Mouse (Mus musculus) urinary bladder, adult 18-20 months (tissue): ENCODE results near the gene A2ml1.

Experiments
- DNase-seq, 2 experiments: peaks; one replicate each; pipeline ENCODE4 v3.0.0; 2022; ENCODE audit warnings: low spot score in 2 of 2, mixed read lengths in 2 of 2

The A2ml1 gene

DNA sequence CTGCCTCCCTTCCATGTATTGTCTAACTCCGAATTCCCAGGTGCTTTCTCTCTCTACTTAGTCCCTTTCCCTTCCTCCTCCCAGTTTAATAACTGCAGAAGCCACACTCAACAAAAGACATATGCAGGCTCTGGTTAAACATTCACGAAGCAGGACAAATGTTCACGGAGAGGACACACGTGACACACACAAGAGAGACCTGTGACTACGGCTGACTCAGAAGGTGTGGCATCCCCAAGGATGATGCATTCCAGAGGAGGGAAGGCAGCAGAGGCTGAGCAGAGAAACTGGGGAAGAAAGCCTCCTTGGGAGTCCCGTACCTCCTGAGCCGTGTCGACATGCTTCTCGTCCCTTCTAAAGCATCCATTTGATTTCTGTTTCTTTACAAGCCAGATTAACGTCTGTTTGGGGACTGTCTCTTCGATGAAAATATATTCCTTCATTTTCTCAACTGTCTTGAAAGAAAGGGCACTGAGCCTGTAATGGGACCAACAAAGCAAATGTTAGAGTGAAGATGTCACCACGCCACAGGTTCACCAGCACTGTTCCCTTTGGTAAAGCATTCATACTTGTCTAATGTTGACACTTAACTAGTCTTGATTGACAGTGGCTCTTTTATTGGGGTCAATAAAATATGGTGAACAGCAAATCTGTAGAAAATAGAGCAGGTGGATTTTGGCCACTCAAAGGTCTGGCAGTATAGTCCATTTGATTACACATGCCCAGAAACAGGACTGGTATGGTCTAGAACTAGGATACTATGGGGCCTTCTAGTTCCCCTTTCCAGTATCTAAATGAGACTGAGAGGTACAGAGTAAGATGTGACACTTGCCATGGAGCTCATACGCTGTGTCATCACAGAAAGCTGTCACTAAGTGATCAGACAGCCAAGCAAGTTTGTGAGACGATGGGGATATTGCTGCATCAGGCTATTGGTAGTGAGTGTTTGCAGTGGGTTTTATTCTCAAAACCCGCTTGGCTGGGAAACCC lies 31.6 kb downstream of the A2ml1 start:
- DNase-seq, result no peak

DNA sequence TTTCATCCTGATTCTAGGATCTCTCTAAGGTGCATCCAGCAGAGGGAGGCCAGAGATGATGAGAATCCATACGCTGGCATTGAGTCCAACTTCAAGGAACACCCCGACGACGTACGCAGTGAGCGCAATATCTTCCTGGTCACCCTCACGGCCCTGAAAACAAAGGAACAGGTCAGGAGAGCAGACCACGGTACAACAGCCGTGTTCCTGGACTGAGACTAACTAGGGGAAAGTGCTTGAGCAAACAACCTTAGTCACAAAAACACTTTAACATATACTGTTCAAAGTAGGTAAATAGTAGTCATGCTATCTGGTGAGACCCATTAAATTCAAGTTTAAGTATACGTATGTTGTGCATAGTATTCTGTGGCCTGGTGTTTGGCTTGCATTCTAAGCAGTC lies 32.9 kb downstream of the A2ml1 start:
- DNase-seq, result no peak

DNA sequence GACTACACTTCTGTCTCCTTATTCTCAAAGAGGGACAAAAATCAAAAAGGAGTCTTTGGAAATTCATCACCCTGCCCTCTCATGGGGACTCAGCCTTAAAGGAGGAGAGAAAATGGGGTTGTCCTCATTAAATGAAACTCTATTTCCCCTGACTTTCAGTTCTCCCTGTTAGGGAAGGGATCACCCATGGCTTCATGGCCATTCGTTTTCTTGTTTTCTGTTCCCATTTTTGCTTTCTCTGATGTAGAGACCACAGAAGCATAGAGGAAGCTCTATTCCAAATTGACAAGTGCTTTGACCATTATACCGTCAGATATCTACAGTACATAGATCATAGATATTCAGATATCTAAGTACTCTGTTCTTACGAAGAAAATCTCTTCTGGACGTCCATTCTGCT lies 36.0 kb downstream of the A2ml1 start:
- no peak for DNase-seq

DNA sequence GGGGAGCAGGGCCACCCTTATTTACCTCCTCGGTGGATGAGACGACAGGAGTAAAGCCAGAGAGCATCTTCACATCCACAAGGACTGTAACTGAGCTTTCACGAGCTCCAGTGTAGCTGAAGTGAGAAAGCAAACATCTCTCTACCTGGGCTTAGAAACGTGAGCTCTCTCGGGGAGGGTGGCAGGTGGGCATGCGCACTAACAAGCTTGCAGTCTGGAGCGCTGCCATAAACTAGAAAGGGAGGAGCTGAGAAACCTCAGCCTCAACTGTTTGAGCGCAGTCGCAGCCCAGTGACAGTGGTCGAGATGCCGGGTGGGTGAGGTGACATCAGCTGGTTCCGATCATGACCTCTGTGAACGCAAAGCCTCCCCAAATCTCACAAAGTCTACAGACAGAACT lies 38.2 kb downstream of the A2ml1 start:
- DNase-seq, result peak; percentile 9 to 13

DNA sequence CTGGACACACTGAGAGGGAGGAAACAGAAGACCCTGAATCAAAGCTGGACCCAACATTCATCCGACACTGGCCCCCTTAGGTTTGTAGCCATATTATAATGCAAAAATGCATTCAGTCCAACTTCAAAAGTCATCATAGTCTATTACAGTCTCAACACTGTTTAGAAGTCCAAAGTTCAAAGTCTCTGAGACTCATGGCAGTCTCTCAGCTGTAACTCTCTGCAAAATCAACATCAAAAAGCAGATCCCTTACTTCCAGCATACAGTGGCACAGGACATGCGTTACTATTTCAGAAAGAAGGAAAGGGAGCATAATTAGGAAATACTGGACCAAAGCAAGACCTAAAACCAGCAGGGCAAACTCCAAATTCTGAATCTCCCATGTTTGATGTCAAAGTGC lies 46.2 kb downstream of the A2ml1 start:
- DNase-seq, result no peak

DNA sequence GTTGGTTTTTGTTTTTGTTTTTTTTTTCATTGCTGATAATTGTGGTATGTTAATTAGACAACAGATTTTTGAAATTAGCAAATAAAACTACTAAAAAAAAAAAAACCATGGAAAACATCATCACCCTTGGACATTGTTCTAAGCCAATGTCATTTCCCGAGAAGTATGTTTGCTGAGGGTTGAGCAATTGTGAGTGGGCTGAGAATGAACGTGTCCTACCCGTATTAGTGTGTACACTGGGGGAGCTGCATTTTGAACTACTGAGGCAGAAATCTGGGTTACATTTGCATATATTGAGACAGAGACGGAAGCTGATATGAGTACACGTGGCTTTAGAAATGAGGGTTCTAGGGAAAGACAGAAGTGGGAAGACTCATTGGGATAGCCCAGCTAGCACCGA lies 48.1 kb downstream of the A2ml1 start:
- DNase-seq, result no peak

DNA sequence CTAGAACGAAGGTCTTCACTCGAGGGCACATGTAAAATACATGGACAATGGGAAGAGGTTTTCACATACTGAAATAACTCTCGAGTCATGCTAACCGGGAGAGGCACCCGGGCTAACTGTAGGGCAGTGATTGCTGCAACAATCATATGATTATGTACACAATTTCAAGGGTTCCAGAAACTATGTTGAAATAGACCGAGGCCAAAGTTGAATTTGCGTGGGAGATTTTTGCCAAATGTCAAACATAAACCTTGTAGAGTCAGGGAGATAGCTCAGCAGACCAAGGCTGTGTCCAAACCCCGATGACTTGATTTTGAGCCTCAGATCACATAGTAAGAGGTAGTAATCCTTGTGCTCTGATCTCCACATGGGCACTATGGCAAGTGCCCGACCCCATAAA lies 48.7 kb downstream of the A2ml1 start:
- DNase-seq, result no peak

DNA sequence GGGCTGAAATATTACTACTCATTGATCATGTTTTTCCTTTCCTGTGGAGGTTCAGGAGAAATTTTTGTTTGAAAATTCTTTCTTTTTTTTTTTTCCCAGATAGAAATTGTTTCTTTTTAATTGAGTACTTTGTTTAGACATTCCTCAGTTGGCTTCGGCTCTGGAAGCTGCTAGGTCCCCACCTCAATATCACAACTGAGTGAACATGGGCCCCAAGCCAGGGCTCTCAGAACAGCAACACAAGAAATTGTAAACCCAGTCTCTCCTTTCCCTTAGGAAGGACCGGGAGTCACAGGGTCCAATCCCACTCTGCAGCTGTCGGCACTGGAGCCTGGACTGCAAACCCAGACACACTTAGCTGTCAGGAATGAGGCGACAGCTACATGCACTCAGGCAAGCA lies 52.9 kb downstream of the A2ml1 start:
- DNase-seq, result no peak

DNA sequence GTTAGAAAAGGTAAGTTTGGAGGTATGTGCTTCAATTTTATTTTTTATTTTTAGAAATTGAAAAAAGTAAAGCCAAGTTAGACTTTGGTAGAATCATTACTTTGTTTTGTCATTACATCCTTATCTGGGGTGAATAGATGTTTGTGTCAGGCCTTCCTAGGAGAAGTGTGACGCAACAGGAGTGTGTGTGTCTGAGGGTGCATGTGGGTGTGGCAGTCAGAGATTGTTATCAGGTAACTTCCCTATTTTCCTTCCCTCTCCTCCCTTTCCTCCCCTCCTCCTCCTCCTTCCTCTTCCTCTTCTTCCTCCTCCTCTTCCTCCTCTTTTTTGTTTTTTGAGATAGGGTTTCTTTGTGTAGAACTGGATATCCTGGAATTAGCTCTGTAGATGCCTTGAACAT lies 54.3 kb downstream of the A2ml1 start:
- no peak for DNase-seq

DNA sequence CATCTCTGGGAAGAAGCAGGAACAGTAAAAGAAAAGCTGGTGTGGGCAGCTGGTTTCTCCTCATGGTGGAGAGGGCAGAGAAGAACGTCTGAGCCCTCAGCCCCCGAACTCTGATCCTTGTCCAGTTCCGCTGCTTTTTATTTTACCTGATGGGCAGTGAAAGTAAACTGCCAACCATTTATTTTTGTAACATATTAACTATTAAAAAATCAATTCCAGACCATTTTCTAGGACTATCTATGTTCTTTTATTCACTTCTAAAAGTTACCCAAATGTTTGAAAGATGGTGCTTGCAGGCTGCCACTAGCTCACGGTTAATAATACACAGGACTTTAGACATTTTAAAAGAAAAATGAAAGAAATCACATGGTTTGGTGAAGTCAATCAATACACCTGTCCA lies 54.8 kb downstream of the A2ml1 start, which contains the start of gene Pzp:
Gene Pzp (minus strand): TSS at position 120 of the 400 bp plus-strand sequence.
- no peak for DNase-seq

DNA sequence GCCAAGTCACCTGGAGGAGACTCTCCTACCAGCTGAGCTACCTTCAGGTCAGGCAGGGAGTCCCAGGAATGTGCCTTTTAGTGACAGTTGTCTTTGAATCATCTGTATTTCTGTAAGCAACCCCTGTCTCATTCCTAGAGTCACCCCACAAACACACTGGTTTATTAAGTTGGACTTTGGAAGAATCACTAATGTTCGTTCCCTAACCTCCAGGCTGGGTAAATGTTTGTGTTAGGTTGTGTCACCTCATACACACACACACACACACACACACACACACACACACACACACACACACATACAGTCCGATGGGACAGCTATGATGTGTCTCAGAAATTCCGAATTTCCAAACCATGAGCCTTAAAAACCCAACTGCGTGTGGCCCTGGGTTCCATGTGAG lies 55.6 kb downstream of the A2ml1 start:
- DNase-seq, result no peak

DNA sequence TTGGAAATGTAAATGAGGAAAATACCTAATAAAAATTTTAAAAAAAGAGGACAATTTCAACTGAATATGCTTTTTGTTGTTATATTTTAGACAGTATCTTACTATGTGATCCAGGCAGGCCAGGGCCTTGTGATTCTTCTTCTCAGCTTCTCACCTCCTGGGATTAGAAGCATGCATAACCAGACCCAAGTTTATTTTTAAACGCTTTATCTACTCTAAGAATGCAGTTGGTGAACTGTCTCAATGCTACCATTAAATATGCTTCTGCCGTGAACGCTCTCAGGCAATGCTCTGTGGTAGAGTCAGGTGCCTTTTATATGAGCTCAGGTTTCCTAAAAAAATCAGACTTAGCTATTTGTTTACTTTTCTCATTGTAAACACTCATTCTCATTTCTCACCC lies 58.0 kb downstream of the A2ml1 start:
- DNase-seq, result no peak

DNA sequence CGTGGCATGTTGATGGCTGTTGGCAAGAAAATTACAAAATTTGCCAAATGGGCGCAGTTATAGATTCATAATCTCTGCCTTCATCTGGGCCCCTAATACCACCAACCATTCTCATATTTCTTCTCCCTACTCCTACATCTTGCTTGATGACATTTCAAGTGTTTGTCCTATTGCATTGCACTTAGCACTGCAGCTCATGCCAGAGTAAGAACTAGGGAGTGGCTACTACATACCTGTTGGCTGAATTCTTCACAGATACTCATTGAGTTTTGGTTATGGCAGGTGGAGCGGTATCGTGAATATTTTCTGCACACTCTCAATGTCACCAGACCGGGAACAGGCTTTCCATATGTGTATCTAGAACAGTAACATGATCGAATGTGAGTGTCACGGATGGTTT lies 62.2 kb downstream of the A2ml1 start:
- no peak for DNase-seq

DNA sequence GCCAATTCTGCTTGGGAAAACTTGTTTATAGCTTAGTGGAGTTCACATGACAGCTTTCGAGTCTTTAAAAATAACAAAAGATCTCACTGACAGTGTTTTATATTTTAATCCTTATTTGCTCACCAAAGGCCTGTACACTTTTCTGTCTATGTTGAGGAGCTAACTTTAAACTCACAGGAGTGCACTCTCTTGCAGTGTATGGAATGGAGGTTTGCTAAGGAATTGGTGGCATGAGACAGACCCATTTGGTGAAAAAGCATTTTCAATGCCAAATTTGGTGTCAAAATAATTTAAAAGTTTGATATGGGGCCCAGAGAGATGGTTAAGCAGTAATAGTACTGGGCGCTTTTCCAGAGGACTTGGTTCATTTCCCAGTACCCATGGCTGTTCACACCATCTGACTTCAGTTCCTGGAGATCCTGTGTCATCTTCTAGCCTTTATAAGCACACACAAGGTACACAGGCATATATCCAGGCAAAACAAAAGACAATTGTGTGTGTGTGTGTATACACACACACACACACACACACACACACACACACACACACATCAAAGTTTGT lies 75.7 kb downstream of the A2ml1 start:
- no peak for DNase-seq

DNA sequence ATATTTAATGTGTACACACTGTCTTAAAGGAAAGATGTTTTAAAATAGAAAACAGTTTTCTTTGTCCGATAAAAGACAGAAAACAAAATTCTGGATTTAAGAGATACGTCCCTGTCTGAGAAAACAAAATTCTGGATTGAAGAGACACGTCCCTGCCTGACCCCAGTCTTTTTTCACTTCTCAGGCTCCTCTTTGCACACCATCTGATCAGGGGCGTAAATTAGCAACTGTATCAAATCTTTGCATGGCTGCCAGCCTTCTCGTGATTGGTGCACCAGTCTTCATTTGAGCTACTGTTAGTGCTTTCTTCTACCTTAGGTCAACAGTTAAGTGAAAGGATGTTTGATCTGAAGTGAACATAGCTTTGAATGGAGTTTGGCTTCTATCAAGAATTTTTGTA lies 76.7 kb downstream of the A2ml1 start:
- no peak for DNase-seq

DNA sequence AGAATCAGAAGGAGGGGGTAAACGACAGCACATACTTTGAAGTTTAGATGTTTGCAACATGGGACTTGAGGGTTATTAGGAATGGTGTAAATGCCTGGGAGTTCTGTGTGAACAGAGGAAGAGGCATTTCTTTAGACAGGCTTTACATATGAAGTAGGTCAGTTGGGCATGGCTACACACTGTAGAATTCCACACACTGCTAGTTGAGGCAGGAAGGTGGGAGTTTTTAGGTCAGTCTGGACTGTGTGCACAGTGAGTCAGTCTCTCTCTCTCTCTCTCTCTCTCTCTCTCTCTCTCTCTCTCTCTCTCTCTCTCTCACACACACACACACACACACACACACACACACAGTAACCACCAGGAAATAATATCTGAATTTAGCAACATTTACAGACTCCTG lies 86.1 kb downstream of the A2ml1 start:
- no peak for DNase-seq

DNA sequence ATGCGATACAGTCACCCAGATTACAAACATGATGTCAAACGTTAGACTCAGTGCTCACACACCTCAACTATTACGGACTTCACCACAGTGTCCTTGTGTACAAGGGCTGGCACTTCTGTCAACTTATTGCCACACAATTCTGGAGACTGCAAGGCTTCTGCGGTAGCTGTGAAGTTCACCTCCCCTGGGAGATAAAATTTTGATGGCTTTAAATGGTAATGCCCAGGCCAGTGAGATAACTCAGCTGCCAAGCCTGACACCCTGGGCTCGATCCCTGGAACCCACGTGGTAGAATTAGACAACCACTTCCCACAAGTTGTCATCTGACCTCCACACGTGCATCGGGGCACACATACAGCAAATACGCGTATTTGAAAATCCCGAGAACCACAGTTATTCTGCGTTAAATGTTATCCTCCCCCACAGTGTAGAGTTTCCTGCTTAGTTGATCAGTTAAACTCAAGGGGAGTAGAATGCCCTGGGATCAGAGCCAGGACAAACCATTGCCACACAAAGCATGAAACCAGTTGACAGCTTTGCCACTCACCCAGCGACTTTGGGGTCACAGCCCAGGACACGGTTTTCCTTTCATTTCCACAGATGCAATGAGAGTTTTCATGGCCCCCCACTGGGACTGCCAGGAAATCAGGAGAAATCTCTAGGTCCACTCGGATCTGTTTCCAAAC lies 86.6 kb downstream of the A2ml1 start:
- no peak for DNase-seq

DNA sequence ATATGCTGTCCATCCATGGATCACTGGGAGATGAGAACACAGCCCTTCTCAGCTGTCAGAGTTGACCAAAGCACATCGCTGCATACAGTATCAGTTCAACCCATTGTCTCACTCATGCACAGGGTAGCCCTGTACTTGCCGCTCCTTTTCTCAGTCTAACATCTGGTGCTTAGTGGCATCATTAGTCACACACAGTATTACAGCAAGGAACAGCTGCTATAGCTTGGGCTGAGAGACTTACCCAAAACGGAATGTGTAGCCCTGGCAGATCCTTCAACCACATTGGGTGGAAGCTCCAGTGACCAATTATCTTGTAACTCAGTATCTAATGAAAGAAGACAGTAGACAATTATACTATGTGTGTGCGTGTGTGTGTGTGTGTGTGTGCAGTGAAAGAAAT lies 89.5 kb downstream of the A2ml1 start:
- no peak for DNase-seq

DNA sequence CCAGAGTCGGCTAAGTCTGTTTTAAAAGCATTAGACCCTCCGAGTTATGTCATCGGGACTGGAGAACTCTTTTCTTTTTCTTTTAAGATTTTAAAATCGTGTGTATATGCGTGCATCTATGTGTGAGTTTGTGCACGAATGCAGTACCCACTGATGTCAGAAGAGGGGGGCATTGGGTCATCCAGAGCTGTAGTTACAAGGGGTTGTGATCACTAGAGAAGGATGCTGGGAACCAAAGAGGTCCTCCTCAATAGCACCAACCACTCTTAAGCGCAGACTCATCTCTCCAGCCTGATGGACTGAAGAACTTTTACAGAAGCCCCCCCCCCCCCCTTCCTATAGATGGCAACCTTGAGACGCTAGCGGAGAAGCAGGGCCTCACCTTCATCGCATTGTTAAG lies 91.3 kb downstream of the A2ml1 start:
- DNase-seq, result no peak
